Mouse (Mus musculus) liver, adult 2 months (tissue): ENCODE measurements around the gene Cby1. TPM values are rescaled to one million over a fixed set of nuclear protein-coding genes. Genes with fewer than 3 reads are reported as not detected.

Experiments
- DNase-seq: peaks from one replicate; pipeline ENCODE4 v3.0.0-alpha.2; 2011; ENCODE audit warnings: low read depth, low spot score; ENCODE audit errors: extremely low read depth
- H3K27ac ChIP-seq: fragments of 200-500 bp; replicated peaks from 2 replicates; pipeline ENCODE4 v1.5.1; 2012; ENCODE audit warnings: low read depth, mild to moderate bottlenecking, control low read depth, inconsistent platforms, low read length; ENCODE audit not compliant: insufficient read depth
- H3K27me3 ChIP-seq: fragments of 200-500 bp; 2 replicates; pipeline ENCODE4 v1.6.1; 2012; ENCODE audit warnings: mild to moderate bottlenecking, moderate library complexity, low read length, inconsistent platforms; ENCODE audit not compliant: control insufficient read depth, insufficient read depth
- H3K36me3 ChIP-seq: fragments of 200-500 bp; 2 replicates; pipeline ENCODE4 v1.6.1; 2012; ENCODE audit warnings: low read length, inconsistent platforms; ENCODE audit not compliant: control insufficient read depth, insufficient read depth
- H3K4me1 ChIP-seq: fragments of 200-500 bp; 2 replicates; pipeline ENCODE4 v1.6.1; 2011; ENCODE audit warnings: low read length; ENCODE audit not compliant: control insufficient read depth, insufficient read depth
- H3K4me3 ChIP-seq: fragments of 200-500 bp; 2 replicates; pipeline ENCODE4 v1.5.1; 2011; ENCODE audit warnings: low read depth, mild to moderate bottlenecking, control low read depth, low read length, moderate library complexity; ENCODE audit not compliant: insufficient read depth
- H3K79me2 ChIP-seq: fragments of 200-500 bp; 2 replicates; pipeline ENCODE4 v1.6.1; 2012; ENCODE audit warnings: inconsistent platforms, mild to moderate bottlenecking, low read length, moderate library complexity; ENCODE audit not compliant: control insufficient read depth, insufficient read depth
- H3K9ac ChIP-seq: fragments of 200-500 bp; 2 replicates; pipeline ENCODE4 v1.6.1; 2012; ENCODE audit warnings: low read depth, mild to moderate bottlenecking, control low read depth, inconsistent platforms, low read length
- CTCF ChIP-seq: fragments of 200-500 bp; IDR thresholded peaks from 2 replicates; pipeline ENCODE4 v1.5.1; 2011; ENCODE audit warnings: low read depth, low read length, control low read depth
- POLR2A ChIP-seq: fragments of 200-500 bp; IDR thresholded peaks from 2 replicates; pipeline ENCODE4 v1.6.1; 2011; ENCODE audit warnings: low read length, control low read depth; ENCODE audit not compliant: insufficient read depth; ENCODE audit errors: extremely low read depth
- WGBS: fragments of 180-500 bp; shearing (Covaris S2); methylation state at CpG from one replicate; pipeline ENCODE4 v1.1.7; 2018; 5-methylcytosine and 5-hydroxymethylcytosine counted together
- polyA plus RNA-seq: library from polyadenylated mRNA; depleted of rRNA; stranded (reverse); fragments of >200 nt; gene quantifications from 2 replicates; pipeline ENCODE4 v1.2.3, GENCODE M21; 2012; rRNA removed
- total RNA-seq: library from RNA; depleted of rRNA; stranded (reverse); fragments of >200 nt; gene quantifications from 2 replicates; pipeline ENCODE4 v1.2.3, GENCODE M21; 2014; rRNA removed

Gene Cby1
- total and polyA plus RNA-seq, 2 experiments = 3.3 to 6.6 TPM

DNA sequence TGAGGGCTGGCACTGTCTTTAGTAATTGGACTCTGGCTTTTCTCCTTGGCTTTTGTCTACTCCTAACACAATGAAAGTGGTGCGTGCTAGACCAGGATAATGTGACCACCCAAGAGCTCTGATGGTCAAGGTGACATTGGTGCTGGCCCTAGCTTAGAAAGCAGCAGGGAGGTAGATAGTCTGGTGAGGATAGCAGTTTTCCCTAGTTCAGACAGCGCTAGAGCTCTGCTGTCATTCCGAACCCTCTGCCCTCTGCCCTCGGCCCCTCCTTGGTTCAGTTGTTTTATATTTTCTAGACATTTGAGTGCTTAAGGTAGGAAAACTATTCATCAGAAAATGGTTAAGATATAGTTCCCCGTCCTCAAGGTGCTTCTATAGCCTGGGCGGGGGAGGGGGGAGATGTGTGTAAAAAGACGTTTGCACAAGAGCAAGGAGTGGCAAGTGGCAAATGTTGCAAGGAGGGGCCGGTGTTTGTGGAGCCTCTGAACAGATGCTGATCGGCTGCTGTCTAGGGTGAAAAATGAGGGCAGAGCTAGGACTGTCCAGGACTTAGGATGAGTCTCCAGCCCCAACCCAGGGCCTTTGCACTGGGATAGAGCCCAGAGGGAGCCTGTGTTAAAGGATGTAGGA lies 38.7 kb downstream of the Cby1 start:
- H3K9ac ChIP-seq = no peak overlapping the region
- H3K79me2 ChIP-seq = peaks cover 29% of the 10 kb centered on the region
- no peaks in the 10 kb centered on the region; the same call in 1 of the 2 replicates for H3K36me3 ChIP-seq
- H3K27ac ChIP-seq = no peak overlapping the region
- TF ChIP-seq CTCF (no peak), POLR2A (no peak)
- no peak for DNase-seq
- H3K27me3 ChIP-seq = no peaks in the 10 kb centered on the region
- WGBS = 87% methylated on average over 9 of the region's 9 CpGs
- no peak overlapping the region for H3K4me3 ChIP-seq
- peaks cover 3% of the 10 kb centered on the region; the same call in 1 of the 2 replicates for H3K4me1 ChIP-seq

DNA sequence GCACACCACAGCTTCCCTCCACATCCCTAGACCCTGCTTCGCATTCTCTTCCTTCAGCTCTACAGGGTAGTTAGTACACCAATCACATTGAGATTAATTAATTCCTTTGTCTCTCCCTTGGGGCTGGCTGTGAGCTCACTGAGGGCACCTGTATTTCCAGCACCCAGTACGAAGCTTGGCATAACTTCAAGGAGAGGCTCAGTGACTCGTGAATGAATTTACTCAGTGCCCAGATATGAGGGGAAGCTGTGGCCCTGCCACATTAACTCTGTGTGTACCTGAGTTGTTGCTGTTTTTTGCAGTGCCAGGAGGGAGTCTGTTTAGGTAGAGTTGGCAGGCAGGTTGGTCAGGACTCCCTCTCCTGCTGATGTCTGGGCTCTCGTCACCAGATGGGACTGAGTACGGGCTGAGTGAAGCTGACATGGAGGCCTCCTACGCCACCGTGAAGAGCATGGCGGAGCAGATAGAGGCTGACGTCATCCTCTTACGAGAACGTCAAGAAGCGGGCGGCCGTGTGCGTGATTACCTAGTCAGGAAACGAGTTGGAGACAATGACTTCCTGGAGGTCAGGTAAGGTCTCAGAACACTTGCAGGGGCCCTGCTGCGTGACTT lies 47.7 kb downstream of the Cby1 start:
- Histone ChIP-seq H3K79me2 (no peaks in the 10 kb centered on the region), H3K27ac (no peak overlapping the region), H3K9ac (no peak overlapping the region), H3K4me1 (no peaks in the 10 kb centered on the region), H3K27me3 (no peaks in the 10 kb centered on the region), H3K36me3 (peaks cover 1% of the 10 kb centered on the region; the same call in 1 of the 2 replicates), H3K4me3 (no peak overlapping the region)
- TF ChIP-seq POLR2A (no peak), CTCF (no peak)
- WGBS = 87% methylated on average over 17 of the region's 17 CpGs
- DNase-seq = no peak

DNA sequence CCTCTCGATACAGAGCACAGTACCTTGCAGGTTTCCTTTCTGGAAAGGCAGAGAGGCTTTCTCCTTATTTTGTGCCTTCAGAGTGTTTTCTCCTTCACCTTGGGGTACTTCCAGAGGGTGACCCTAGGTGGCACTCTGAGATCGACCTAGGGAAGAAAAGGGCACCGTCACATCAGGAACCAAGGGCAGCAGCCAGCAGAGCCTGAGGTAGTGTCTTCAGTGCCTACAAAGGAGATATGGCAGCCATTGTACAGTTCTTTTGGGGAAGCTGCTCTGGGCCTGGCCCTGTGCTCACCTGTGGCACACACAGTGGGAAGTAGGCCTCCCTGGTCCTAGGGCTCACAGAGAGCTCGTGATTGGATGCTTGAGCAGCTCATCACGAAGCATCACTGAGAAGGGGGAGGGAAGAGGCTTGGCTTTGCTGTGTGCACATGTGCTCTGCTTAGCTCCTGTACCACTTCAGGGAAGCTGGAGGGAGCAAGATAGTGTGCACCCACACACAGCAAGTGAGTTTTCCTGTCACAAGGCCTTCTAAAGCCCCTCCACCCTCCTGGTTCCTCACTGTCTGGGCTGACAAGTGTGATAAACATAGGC lies 49.3 kb downstream of the Cby1 start:
- WGBS = 87% methylated on average over 5 of the region's 5 CpGs
- Histone ChIP-seq H3K4me1 (no peaks in the 10 kb centered on the region), H3K4me3 (no peak overlapping the region), H3K79me2 (no peaks in the 10 kb centered on the region), H3K9ac (no peak overlapping the region), H3K27me3 (no peaks in the 10 kb centered on the region), H3K36me3 (peaks cover 3% of the 10 kb centered on the region; the same call in 1 of the 2 replicates), H3K27ac (no peak overlapping the region)
- no peak for TF ChIP-seq POLR2A
- TF ChIP-seq CTCF = no peak
- no peak for DNase-seq

DNA sequence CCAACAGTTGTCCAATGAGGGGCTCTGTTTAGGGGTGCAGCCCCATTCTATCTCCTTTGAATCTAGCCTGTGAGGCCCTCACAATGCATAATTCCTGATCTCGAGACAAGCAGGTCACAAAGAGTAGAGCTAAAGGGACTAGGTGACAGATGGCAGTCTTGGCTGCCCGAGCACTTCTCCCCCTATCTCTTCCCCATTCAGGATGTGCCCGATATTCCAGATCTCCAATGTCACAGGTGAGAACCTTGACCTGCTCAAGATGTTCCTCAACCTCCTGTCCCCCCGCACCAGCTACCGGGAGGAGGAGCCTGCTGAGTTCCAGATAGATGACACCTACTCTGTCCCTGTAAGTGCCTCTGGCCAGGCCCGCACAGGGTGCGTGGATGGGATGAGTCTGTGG lies 56.6 kb downstream of the Cby1 start:
- TF ChIP-seq POLR2A (no peak), CTCF (no peak)
- H3K4me1 ChIP-seq = no peaks in the 10 kb centered on the region
- H3K4me3 ChIP-seq = no peak overlapping the region
- no peak overlapping the region for H3K27ac ChIP-seq
- H3K79me2 ChIP-seq = no peaks in the 10 kb centered on the region
- peaks cover 12% of the 10 kb centered on the region for H3K36me3 ChIP-seq
- WGBS = 93% methylated on average over 7 of the region's 7 CpGs
- H3K27me3 ChIP-seq = no peaks in the 10 kb centered on the region
- no peak overlapping the region for H3K9ac ChIP-seq
- DNase-seq = no peak

DNA sequence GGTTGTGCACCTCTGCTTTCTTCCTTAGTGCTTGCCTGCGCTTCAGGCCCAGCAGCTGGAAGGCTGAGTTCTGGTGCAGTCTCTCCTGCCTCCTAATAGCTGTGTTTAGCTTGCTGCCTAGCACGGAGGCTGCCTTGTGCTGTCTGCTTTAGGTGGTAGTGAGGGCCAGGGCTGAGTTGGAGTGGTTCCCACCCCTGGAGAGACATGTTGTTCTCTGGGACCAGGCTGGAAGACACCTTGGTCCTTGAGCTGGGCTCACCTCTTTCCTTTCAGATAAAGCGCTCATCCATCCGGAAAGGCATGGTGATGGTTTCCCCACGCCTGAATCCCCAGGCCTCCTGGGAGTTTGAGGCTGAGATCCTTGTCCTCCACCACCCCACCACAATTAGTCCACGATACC lies 57.7 kb downstream of the Cby1 start:
- Histone ChIP-seq H3K27me3 (no peaks in the 10 kb centered on the region), H3K27ac (no peak overlapping the region)
- 95% methylated on average over 6 of the region's 6 CpGs for WGBS

More for the DNA sequence above, 57.7 kb downstream of the Cby1 start:
- TF ChIP-seq POLR2A = no peak
- TF ChIP-seq CTCF = no peak
- H3K4me3 ChIP-seq = no peak overlapping the region
- no peak for DNase-seq
- no peaks in the 10 kb centered on the region for H3K4me1 ChIP-seq
- H3K9ac ChIP-seq = no peak overlapping the region
- H3K79me2 ChIP-seq = no peaks in the 10 kb centered on the region
- H3K36me3 ChIP-seq = peaks cover 11% of the 10 kb centered on the region

Other genes starting within 250 kb of the Cby1 start
- 4.3 and 6.8 TPM in 2 replicates for gene Csnk1e, start 203.6 kb upstream of the Cby1 start, total RNA-seq
- 4.7 and 6.6 TPM in 2 replicates for gene Csnk1e, start 203.6 kb upstream of the Cby1 start, polyA plus RNA-seq
- gene Kcnj4, start 154.0 kb upstream of the Cby1 start, total RNA-seq = 0.07 TPM in 1 of 2 replicates, not detected in the other
- gene Kcnj4, start 154.0 kb upstream of the Cby1 start, polyA plus RNA-seq = not detected in 2 replicates
- 0.54 and 0.83 TPM in 2 replicates for gene Kdelr3, start 142.8 kb upstream of the Cby1 start, total RNA-seq
- 0.50 and 0.67 TPM in 2 replicates for gene Kdelr3, start 142.8 kb upstream of the Cby1 start, polyA plus RNA-seq
- gene Ddx17, start 112.5 kb upstream of the Cby1 start, total RNA-seq = 88.5 and 102 TPM in 2 replicates
- gene Ddx17, start 112.5 kb upstream of the Cby1 start, polyA plus RNA-seq = 75.3 and 105 TPM in 2 replicates
- 0.09 TPM in 1 of 2 replicates, not detected in the other for gene Dmc1, start 54.1 kb upstream of the Cby1 start, total RNA-seq
- not detected in 2 replicates for gene Dmc1, start 54.1 kb upstream of the Cby1 start, polyA plus RNA-seq
- 0.83 and 1.1 TPM in 2 replicates for gene Fam227a, start 243 bp upstream of the Cby1 start, total RNA-seq
- gene Fam227a, start 243 bp upstream of the Cby1 start, polyA plus RNA-seq = 0.14 and 0.20 TPM in 2 replicates
- 46.0 and 52.8 TPM in 2 replicates for gene Tomm22, start 11.7 kb downstream of the Cby1 start, total RNA-seq
- 22.2 and 23.9 TPM in 2 replicates for gene Tomm22, start 11.7 kb downstream of the Cby1 start, polyA plus RNA-seq
- 19.0 and 25.6 TPM in 2 replicates for gene Josd1, start 28.7 kb downstream of the Cby1 start, total RNA-seq
- 21.9 and 22.6 TPM in 2 replicates for gene Josd1, start 28.7 kb downstream of the Cby1 start, polyA plus RNA-seq
- gene Gtpbp1, start 31.6 kb downstream of the Cby1 start, total RNA-seq = 8.1 and 8.5 TPM in 2 replicates
- gene Gtpbp1, start 31.6 kb downstream of the Cby1 start, polyA plus RNA-seq = 12.8 and 13.2 TPM in 2 replicates
- gene Sun2, start 83.3 kb downstream of the Cby1 start, total RNA-seq = 33.9 and 45.8 TPM in 2 replicates
- gene Sun2, start 83.3 kb downstream of the Cby1 start, polyA plus RNA-seq = 29.7 and 33.4 TPM in 2 replicates
- gene Dnal4, start 118.7 kb downstream of the Cby1 start, total RNA-seq = 4.5 and 6.2 TPM in 2 replicates
- 14.2 and 14.9 TPM in 2 replicates for gene Dnal4, start 118.7 kb downstream of the Cby1 start, polyA plus RNA-seq
- gene Nptxr, start 145.6 kb downstream of the Cby1 start, total RNA-seq = 0.09 and 0.20 TPM in 2 replicates
- 0.11 and 0.19 TPM in 2 replicates for gene Nptxr, start 145.6 kb downstream of the Cby1 start, polyA plus RNA-seq
- gene Npcd, start 175.0 kb downstream of the Cby1 start, total RNA-seq = not detected in 2 replicates
- 0.26 TPM in 1 of 2 replicates, not detected in the other for gene Npcd, start 175.0 kb downstream of the Cby1 start, polyA plus RNA-seq
- gene Cbx6, start 175.5 kb downstream of the Cby1 start, total RNA-seq = 1.2 and 1.8 TPM in 2 replicates
- gene Cbx6, start 175.5 kb downstream of the Cby1 start, polyA plus RNA-seq = 2.9 and 3.7 TPM in 2 replicates
- gene Apobec3, start 232.5 kb downstream of the Cby1 start, total RNA-seq = 2.6 and 3.6 TPM in 2 replicates
- gene Apobec3, start 232.5 kb downstream of the Cby1 start, polyA plus RNA-seq = 1.5 and 2.4 TPM in 2 replicates